ENCODE assay signal across 1 mouse cellular context in the genomic region with DNA sequence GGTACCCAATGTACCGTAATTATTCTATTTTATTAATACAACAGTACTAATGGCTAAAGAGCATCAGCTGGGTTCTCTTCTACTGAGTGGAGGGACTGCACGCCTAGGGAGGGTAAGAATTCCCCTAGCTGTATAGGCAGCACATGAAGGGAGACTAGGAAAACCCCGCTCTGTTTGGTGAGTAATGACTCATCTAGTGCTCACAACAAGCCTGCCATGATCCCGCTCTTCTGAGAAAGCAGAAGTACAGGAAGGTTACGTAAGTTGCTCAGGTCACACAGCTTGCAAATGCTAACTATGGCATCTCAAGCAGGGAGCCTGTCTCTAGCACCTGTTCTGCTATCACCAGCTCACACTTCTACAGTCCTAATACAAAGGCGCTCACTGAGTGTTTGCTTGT.
TF ChIP-seq lines count a peak whose summit lies in the region.

No protein-coding gene starts in this region.

TF ChIP-seq in CH12.LX, 34 proteins besides CTCF, POLR2A, EP300 and RAD21 (continued from another document):
- TF ChIP-seq USF1 (IDR thresholded peaks at IDR 0.05; ENCODE audit: low read depth, low read length) (no peak), MAX (IDR thresholded peaks at IDR 0.05; ENCODE audit: low read length) (no peak), MXI1 (IDR thresholded peaks at IDR 0.05; ENCODE audit: low read depth, low read length) (no peak), MAFK (IDR thresholded peaks at IDR 0.05; ENCODE audit: insufficient replicate concordance, low read length) (no peak), MYC (IDR thresholded peaks at IDR 0.05; ENCODE audit: low read depth, low read length) (no peak)
